Mouse (Mus musculus) embryonic fibroblast, embryonic 13.5 days (primary cell): Measurements from ENCODE around the gene Chn2.

Source experiments
- CTCF ChIP-seq: IDR thresholded peaks from 2 replicates; pipeline ENCODE4 v1.5.1; 2011; ENCODE audit warnings: mild to moderate bottlenecking, control low read depth, low read length, moderate library complexity, borderline replicate concordance; ENCODE audit not compliant: insufficient read depth
- POLR2A ChIP-seq: IDR thresholded peaks from 2 replicates; pipeline ENCODE4 v1.6.1; 2011; ENCODE audit warnings: low read depth, mild to moderate bottlenecking, control low read depth, low read length, moderate library complexity

DNA sequence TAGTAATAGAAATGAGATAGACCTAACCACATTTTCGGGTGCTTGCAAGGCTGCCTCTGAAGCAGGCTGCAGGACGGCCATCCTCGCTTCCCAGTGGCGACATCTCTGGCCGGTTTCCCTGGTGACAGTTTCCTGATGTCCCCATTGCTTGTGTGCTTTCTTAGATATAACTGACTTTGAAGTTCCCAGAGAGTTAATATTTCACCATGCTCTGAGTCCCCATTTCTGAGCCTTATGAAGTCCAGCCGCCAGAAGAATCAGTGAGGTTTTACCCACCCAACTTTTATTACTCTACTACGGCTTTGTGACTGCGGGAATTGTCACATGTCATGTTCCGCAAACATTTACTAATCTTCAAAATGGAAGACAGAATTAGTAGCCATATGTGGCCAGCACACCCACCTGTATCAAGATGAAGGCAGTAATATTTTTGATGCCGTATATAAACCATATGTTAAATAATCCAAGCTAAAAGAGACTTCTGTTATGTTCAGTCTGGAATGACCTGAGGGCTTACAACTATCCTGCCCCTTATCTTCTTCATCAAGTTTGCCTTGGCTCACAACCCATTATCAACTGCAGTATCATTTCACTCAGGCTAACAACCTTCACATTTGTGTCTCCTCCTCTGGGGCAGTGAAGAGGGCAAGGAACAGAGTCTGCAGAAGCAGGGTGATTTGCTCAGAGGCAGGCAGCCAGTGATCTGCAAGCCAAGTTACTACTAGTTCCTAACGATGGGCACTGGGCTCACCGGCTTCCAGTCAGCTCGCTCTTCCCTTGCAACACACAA is 192.6 kb downstream of the Chn2 start:
- no peak for TF ChIP-seq POLR2A
- TF ChIP-seq CTCF, result no peak
